Mouse (Mus musculus): ENCODE measurements at regions not wholly inside any gene's neighbourhood (a gene's known extent, or its start where the extent isn't known, plus 50 kb on each side); places are given as distances from the start of the nearest gene placed in this dataset.
A peak's percentile ranks its signal among the peaks of the same experiment; 100 is the strongest.
"Not testable (repeated sequence)": the region's sequence is repeated elsewhere in the genome, so short reads cannot be mapped to it uniquely, and the experiment has no call there.

DNA sequence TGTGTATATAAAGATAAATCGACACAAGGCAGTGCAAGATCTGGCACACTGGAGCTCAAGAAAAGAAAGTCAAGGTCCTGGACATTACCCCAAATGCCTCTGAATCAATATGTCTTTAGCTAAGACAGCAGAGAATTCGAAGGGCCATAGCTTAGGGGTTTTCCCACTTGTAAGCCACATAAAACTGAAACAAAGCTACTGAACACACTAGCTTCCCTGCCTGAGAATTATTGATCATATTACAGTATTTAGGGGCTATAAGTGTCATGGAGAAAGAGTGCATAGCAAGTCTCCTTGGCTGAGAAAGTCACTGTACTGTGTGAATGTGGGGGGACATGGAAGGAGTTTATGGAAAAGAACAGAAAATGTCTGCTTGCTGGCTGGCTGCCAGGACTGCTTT is 207.3 kb upstream of the Htr1f start:
- no peak for DNase-seq

DNA sequence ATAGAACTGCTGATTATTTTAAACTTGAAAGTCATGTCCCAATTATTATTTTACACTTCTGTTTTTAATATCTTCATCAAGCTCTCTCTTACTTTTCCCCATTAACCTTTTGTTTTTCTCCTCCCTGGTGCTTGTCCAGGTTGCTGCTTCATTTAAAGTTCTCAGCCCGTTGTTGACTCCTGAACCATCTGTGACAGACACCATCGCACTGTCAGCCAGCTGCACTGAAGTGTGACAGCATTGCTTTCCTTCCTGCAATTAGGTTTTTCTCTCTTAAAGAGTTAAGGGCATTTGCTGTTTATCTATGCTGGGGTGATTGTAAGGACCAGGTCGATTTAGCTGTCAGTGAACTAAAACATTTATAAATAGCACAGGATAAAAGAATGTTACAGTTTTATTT is 205.3 kb upstream of the Pou1f1 start:
- no peak for DNase-seq

DNA sequence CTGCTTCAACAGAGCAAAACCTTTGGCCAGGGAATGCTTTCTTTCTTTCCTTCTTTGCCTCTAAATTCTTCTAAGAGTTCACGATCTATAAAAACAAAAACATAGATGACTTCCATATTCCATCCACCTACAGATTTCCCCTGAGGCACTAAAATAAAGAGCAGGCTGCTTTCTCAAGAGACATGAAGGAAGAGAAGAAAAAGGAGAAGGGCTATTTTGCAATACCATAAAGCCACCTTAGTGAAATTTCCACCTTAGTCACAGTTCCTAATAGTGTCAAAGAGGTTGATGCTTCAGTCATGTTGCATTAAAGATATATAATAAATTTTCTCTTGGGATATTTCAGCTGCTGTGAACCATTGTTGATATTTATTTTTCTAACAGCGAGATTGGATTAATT is 187.9 kb upstream of the Pou1f1 start:
- DNase-seq: no peak

DNA sequence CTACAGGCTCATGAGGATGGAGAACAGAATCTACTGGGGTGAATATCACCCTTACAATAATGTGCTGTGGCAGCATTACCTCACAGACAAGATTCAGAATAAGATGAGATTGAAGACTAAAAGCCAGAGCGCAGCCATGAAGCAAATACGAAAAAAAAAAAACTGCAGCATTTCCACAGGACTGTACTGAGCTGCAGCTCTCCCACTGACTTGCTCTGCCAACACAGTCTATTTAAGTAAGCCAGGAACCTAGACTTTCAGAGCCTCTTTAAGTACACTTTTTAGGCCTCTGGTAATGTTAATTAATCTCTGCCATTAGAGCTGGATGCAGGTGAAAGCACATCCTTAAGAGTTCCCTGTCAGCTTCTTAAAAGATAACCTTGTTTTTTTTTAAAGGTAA is 181.1 kb upstream of the Pou1f1 start:
- no peak for DNase-seq

DNA sequence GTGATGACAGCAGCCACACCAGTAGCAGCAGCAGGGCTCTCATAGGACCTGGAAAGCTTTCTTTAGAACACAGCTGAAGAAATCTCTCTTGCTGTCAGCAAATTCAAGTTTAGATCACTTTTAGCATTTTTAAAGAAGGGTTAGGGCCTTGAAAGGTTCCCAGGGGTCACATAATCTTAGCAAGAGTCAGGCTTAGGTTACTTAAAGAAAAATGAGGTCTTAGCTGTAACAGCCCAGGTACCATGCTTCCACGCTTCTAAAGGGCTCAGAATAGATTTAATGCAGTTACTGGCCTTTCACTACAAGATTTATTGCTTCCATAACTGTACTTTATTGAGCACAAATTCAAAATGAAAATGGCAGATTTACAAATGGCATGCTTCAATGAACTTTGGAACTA is 160.4 kb upstream of the Pou1f1 start:
- no peak for DNase-seq

DNA sequence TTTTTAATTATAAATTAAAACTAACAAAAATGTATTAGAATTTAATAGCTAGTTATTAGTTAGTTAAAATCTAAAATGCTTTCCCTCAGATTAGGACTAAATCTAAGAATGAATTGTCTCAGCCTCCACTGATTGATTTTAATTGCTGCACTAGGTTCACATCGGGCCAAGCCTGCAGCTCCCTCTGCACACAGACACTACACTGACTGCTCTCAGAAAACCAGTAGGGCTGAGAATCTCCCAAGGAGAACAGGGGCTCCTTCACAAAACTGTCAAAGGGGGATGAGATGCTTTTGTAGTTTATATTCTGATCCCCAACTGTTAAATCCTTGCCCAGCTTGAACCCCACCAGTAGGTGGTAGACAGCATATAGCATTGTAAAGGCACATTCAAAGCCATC is 151.0 kb upstream of the Pou1f1 start:
- DNase-seq: no peak

DNA sequence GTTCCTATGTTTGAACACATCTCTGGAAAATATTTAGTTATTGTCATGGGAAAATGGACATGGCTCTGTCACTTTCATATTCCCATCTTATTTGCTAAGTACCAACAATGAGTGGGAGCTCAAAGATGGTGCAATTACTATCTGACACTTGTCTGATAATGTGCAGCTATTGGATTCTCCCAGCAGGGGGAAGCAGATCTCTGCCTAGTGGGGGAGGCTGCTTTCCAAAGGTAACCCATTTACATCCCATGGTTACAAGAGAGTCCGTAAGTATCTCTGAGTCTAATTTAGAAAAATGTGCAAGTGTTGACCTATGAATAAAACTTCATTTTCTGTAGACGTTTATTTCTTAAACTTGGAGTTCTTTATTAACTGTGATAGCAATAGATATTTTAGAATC is 149.4 kb upstream of the Pou1f1 start:
- DNase-seq: no peak

DNA sequence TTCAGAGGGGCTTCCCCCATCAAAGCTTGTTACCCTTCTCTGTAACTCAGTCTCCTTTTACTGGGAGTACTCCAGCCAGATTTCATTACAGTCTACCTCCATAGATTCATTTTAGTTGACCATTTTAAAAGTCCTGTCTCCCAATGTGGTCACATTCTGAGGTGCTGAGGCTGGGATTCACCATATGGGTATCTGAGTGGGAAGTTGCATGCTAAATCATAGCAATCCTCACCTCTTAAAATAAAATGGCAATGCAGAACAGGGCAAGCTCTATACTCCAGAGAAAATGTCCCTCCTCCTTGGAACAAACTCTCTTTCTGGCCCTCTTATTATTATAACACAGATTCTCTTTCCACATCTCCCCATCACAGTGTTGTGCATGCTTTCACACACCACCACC is 143.8 kb upstream of the Pou1f1 start:
- no peak for DNase-seq

DNA sequence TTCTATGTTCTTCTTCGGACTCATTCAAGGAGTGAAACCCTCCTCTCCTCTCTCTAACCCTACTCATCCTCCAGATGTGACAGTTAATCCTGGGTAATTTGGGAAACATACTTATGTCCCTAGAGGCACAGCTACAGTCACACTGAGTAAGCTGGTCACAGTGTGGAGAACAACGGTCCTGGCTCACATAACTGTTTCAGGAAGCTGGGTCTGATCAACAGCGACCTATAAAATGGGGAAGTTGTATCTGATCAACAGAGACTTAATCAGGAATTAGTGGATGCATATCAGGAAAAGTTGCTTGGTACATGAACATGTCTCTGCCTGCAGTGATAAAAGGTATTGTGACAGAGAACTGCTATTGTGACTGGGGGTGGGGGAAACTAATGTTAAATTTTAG is 142.0 kb upstream of the Pou1f1 start:
- DNase-seq: no peak

DNA sequence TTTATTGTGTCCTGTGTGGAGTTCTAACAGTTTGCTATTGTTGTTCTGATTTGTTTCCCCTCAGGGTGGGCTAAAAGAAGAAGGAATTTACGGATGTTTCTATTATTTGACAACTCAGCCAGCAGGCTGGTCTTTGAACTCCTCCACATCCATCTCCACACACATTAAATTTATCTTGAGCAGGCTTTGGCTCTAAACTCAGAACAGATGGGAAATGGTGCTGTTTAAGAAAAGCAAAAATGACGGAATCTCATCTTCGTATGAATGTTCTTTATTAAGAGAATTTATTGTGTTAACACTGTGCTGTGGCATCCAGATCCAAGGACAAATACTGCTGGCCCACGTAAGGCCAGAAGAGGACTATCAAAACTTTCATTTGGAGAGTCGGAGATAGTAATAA is 140.4 kb upstream of the Pou1f1 start:
- peak; percentile 3 for DNase-seq

DNA sequence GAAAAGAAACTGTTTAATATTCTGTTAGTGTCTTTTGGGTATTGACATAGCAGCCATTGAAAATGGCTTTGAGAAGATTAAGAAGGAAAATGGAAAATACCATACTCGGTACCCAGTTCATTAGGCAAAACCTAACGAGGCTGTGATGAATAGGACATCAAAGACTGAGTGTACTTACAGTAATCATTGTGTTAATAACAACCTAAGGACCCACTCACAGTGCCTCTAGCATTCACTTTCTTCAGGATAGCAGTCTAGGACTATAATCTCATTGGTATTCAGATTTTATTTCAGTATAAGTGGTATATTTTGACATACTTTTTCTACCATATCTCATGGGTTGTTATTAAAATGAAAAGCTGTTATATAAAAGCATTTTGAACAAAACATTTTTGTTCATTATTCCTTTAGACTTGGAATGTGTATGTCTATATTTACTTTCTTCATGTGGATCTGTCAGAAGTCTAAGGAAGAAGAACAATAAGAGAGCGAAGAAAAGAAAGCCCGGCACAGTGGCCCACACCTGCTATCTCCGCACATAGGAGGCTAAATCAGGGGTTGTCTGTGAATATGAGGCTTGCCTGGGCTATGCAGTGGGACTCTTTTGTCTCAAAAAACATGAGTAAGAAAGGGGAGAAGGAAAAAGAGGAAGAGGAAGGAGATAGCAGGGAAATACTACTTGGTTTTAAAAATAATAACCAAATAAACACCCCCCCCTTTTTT is 116.2 kb upstream of the Pou1f1 start:
- DNase-seq: no peak

DNA sequence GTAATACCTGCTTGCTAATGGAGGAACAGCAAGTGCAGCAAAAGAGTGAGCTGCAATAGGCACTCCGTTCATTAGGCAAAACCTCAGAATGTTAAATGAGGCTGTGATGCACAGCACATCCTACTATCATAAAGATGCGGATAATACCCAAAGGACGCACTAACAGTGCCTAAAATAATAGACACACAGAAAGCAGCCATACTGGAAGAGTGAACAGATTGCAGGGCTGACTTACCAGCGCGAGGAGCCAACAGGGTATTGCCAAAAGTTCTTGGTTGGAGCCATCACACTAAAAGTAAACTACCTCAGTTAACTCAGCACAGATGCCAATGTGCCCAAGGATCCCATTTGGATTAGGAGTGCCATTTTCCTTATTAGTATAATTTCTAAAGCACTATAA is 115.5 kb upstream of the Pou1f1 start:
- no peak for DNase-seq

DNA sequence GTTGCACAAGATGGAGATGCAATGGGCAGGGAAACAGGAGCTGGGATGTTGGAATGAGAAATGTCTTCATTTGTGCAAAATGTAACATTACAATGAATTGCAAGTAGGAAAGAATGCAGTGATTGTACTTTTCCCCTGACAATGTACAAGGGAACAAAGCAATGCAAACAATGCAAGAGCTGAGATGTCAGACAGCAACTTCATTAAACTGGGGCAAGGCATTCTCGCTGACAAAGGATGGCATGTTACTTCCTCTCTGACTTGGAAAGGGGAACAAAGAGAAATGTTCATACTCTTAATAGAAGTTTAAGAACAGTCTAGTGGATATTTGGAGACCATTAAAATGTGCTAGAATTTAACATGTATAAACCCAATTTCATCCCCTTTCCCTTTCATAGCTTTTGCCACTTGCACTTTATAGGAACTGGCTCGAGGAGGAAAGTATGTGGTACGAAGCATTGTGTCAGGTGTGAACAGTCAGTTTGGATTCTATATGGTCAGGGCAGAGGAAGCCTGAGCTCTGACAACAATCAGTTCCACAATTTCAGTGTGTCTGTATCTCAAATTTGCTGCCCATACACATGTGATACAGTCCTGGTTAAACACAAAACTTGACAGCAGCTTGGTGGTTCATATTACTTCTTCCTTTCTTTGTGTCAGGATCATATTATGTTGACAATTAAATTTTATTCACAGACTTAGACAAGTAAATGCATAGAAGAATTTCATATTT is 114.3 kb upstream of the Pou1f1 start:
- DNase-seq: no peak

DNA sequence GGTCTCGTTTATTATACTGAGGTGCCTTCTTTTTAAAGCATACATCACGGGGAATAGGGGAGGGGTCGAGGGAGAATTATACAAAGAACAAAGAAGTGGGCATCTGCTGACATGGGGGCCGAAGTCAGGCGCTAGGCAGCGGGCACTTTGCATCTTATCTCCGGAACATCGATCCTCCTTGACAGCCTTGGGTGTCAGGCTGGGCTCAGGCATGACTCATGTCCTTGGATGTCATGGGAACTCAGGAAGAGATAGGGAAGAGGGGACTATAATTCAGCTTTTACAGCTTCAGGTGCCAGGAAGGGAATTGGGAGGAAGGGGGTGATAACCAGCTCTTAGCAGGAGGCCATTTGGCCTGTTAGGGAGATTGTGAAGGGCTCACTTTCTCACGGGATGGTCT is 88.3 kb upstream of the Pou1f1 start:
- DNase-seq: not testable (repeated sequence)

DNA sequence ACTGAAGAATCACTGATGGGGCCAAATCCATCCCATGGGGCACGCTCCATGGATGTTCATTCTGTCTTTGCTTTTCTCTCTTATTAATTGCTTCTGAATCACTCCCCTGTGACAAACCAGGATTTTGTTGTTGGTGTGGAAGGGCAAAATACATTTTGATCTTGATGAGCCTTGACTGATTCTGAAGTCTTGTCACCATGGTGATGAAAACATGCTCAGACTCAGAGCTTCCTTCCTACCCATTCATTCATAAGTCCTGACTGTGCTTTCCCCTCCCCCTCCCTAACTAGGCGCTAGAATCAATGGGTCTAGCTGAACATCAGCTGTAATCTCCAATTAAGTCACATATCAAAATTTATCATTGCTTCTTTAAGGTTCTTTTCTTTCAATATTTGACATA is 84.2 kb upstream of the Pou1f1 start:
- no peak for DNase-seq

DNA sequence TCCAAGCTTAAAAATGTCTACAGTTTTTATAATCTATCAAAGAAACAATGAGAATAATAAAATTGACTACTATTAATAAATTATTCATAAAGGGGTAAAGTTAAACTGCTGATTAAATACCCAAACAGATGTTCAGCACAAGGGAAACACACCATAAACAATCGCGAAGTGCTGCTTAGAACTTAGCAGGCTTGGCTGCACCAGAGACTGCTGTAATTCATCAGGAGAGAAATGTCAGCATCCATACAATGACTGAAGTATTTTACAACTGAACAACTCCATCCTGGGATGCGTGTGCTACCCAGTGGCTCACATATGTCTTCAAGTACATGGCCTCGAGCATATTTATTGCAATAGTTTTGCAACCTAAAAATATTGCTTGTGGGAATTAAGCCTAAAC is 78.4 kb upstream of the Pou1f1 start:
- no peak for DNase-seq

DNA sequence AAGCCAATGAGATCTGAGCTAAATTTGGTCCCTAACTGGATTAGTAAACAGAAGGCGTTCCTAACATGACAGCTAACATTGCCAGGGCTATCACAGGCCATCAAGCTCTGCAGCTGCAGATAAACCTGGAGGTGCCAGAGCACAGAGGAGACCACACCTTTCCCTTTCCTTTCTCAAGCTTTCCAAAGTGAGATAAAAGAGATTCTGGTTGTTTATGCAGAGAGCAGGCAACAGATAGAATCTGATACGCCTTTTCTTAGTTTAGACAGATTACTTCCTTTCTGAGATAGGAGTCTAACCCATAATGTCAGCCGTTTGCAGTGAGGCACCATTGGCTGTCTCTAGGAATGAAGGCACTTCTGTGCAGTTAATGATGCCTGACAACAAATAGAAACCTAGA is 71.5 kb upstream of the Pou1f1 start:
- DNase-seq: no peak

DNA sequence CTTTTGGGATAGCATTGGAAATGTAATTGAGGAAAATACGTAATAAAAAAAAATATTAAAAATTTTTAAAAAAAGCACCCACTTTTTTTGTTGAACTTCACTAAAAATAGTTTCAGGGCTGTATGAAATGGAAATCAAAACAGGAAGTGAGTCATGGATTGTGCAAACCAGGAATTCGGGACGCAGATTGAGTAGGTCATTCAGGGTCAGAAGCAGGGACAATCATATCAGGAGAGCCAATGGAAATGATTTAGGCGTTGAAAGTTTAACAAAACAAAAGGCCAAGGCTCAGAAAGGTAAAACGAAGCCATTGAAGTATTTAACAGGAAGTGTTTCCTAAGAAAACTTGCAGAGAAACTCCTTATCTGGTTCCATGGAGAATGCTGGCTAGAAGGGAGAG is 69.6 kb upstream of the Pou1f1 start:
- DNase-seq: no peak

DNA sequence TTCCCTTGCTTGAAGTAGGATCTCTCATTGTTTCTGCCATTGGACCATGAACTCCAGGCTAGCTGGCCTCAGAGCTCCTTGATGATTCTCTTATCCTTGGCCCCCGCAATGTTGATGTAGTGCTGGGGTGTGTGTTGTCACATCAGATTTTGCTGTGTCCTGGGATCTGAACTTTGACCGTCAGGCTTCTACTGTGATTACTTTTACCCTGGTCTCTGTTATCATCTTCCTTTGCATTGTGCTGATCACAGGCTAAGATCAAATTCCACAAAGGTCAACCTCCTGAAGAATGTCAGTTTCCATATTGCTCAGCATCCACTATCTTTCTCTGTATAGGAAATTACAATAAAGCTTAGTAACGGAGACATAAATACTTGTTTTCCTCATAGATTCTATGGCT is 68.4 kb upstream of the Pou1f1 start:
- no peak for DNase-seq

DNA sequence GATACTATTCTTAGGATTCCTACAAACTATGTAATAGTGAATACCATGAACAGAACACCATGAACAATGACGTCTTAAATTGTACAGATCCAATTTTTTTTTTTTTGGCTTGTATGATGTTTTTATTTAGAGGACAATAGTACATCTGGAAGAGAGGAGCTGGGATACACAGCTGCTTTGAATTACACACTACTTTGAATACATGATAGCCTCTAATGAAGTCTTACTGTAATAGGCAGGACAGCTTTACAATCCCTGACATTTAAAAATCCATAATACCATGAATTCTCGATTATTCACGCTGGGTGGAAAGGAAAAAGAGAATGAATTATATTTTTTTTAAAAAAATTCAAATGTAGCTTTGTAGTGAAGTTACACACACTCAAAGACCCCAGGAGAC is 63.4 kb upstream of the Pou1f1 start:
- not testable (repeated sequence) for DNase-seq

DNA sequence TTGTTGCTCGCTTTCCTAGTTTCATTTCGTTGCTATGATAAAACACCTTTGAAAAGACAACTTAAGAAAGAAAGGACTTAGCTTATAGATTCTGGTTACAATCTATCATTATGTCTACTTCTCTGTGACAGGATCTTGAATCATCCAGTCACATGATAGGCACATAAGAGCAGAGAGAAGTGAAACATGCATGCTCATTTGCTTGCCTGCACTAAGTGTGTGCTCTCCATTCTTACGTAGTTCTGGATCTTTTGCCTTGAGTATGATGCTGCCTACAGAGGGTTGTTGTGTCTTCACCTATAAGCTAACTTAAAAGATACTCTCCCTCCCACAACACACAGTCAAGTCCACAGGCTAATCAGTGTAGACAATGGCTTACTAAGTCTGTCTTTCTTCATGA is 62.1 kb upstream of the Pou1f1 start:
- DNase-seq: no peak

DNA sequence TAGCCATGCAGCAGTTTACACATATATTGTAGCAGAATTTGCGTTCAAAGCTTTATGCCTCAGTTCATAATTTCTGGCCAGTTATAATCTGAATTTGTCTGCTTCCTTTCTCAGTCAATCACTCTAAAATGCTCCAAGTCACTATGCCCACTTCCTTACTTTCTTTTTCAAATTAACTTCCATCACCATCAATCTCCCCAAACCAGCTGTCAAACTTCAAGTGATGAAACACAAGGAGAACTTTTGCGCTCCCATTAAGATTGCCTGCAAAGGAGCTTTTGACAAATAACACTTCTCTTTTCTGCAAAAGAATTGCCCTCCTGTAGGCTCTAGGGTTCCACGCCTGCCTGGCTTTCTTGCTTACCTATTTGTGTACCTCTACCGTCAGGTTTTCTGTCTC is 50.6 kb upstream of the Pou1f1 start:
- DNase-seq: no peak

All from layer of hippocampus, adult 9-11 months (tissue).